Mouse (Mus musculus) intestine, postnatal 0 days (tissue): Measurements from ENCODE around the gene Aqp2. TPM values are rescaled to one million over a fixed set of nuclear protein-coding genes. Genes with fewer than 3 reads are reported as not detected.

Source experiments
- ATAC-seq: fragments of 200-750 bp; cut with Nextera tagmentation; 2 replicates; pipeline ENCODE4 v1.8.0; 2017; ENCODE audit warnings: mild to moderate bottlenecking, moderate TSS enrichment, moderate library complexity
- H3K27ac ChIP-seq: fragments of 300-500 bp; sonication (generic); 2 replicates; pipeline ENCODE4 v1.5.1; 2014; ENCODE audit warnings: mild to moderate bottlenecking, low read depth, low read length, moderate library complexity
- H3K27me3 ChIP-seq: fragments of 300-500 bp; sonication (generic); replicated peaks from 2 replicates; pipeline ENCODE4 v1.6.1; 2014; ENCODE audit warnings: low read length, mixed read lengths; ENCODE audit not compliant: control insufficient read depth, insufficient read depth
- H3K36me3 ChIP-seq: fragments of 300-500 bp; sonication (generic); 2 replicates; pipeline ENCODE4 v1.6.1; 2014; ENCODE audit warnings: mild to moderate bottlenecking, moderate library complexity; ENCODE audit not compliant: control insufficient read depth, insufficient read depth
- H3K4me1 ChIP-seq: fragments of 300-500 bp; sonication (generic); replicated peaks from 2 replicates; pipeline ENCODE4 v1.6.1; 2014; ENCODE audit warnings: antibody characterized with exemption, low read length, mixed read lengths; ENCODE audit not compliant: control insufficient read depth, insufficient read depth
- H3K4me2 ChIP-seq: fragments of 300-500 bp; sonication (generic); replicated peaks from 2 replicates; pipeline ENCODE4 v1.6.1; 2014; ENCODE audit warnings: low read depth, mild to moderate bottlenecking, moderate library complexity
- H3K4me3 ChIP-seq: fragments of 300-500 bp; sonication (generic); 2 replicates; pipeline ENCODE4 v1.5.1; 2014; ENCODE audit warnings: low read depth, low read length
- H3K9ac ChIP-seq: fragments of 300-500 bp; sonication (generic); 2 replicates; pipeline ENCODE4 v1.6.1; 2014; ENCODE audit warnings: mild to moderate bottlenecking, low read depth, low read length
- H3K9me3 ChIP-seq: fragments of 300-500 bp; sonication (generic); 2 replicates; pipeline ENCODE4 v1.6.1; 2016; ENCODE audit warnings: mixed run types; ENCODE audit not compliant: control insufficient read depth
- CTCF ChIP-seq: sonication (generic); IDR thresholded peaks from 2 replicates; pipeline ENCODE4 v1.5.1; 2016; ENCODE audit warnings: low read depth, mild to moderate bottlenecking, control low read depth, antibody characterized with exemption, moderate library complexity
- WGBS: fragments of 180-500 bp; shearing (Covaris S2); extraction: QIAGEN DNeasy Blood & Tissue Kit; methylation state at CpG from one replicate; pipeline ENCODE4 v1.1.7; 2014; 5-methylcytosine and 5-hydroxymethylcytosine counted together
- polyA plus RNA-seq: library from polyadenylated mRNA; unstranded; fragments of >200 nt; fragmentation: Nextera tagmentation; extraction: Ambion mirVana; gene quantifications from 2 replicates; pipeline ENCODE4 v1.2.1, GENCODE M21; 2015

Gene Aqp2
- polyA plus RNA-seq, 1 experiment from 2014 or later = not detected

DNA sequence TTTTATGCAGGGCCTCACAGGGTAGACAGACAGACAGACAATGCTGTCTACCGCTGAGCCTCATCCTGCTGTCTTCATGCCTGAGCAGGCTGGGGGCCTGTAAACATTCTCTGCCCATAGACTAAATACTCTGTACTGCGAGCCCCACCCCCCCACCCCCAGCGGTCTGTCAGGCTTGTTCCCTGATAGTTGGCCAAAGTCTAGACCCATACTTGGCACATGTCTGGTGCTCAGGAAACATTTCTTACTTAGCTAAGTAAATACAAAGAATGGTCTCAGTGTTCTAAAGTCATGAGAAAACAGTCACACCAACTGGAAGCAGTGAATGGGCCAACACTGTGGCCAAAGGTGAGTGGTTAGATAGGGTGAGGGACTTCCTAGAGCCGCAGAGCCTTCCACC, 11.5 kb upstream of the Aqp2 start:
- Histone ChIP-seq H3K27ac (no peak overlapping the region), H3K36me3 (no peaks in the 10 kb centered on the region), H3K9ac (no peak overlapping the region), H3K4me1 (no peaks in the 10 kb centered on the region), H3K4me3 (no peak overlapping the region), H3K9me3 (no peaks in the 10 kb centered on the region), H3K27me3 (no peaks in the 10 kb centered on the region), H3K4me2 (no peak overlapping the region)
- ATAC-seq = no peak
- TF ChIP-seq CTCF = no peak
- WGBS = 55% methylated on average over 4 of the region's 4 CpGs

DNA sequence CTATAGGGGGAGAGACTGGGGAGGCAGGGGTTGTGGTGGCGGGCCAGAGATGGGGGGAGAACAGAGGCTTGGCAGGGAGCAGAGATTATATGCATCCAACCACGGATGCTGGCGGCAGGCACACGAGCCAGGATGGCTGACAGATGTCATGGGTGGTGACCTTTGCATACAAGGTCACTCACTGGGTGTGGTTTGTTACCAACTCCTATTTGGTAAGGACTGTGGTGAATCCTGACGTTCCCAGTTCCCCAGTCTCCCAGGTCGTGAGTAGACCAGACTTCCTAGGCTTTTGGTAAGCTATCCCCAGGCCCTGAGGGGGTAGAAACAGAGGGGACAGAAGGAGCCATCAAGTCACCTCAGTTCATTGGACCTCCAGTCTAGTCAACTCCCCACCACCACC, 10.2 kb upstream of the Aqp2 start:
- TF ChIP-seq CTCF = no peak
- Histone ChIP-seq H3K4me1 (no peaks in the 10 kb centered on the region), H3K9ac (no peak overlapping the region), H3K4me3 (no peak overlapping the region), H3K4me2 (no peak overlapping the region), H3K27me3 (no peaks in the 10 kb centered on the region), H3K27ac (no peak overlapping the region), H3K36me3 (no peaks in the 10 kb centered on the region), H3K9me3 (no peaks in the 10 kb centered on the region)
- no peak for ATAC-seq
- WGBS = 66% methylated on average over 6 of the region's 6 CpGs

DNA sequence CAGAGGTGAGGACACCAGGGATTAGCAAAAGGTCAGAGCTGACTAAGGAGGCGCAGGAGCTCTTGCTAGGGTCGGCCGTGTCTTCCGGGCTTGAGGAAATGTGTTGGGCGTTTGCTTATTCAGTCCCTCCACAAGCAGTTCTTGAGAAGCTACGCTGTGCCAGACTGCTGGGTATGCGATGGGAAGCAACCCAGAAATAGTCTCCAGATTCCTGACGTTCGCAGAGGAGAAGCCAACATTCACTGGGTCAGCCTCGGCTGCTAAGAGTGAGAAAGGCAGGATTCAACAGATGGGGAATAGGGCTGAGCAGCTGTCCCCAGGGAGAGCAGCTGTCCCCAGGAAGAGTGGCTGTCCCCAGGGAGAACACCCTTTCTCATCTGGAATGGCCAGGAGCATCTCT, 9.7 kb upstream of the Aqp2 start:
- Histone ChIP-seq H3K9ac (no peak overlapping the region), H3K4me2 (no peak overlapping the region), H3K27me3 (no peaks in the 10 kb centered on the region), H3K4me1 (no peaks in the 10 kb centered on the region), H3K27ac (no peak overlapping the region), H3K9me3 (no peaks in the 10 kb centered on the region), H3K4me3 (no peak overlapping the region), H3K36me3 (no peaks in the 10 kb centered on the region)
- WGBS = 85% methylated on average over 10 of the region's 10 CpGs
- no peak for ATAC-seq
- no peak for TF ChIP-seq CTCF

DNA sequence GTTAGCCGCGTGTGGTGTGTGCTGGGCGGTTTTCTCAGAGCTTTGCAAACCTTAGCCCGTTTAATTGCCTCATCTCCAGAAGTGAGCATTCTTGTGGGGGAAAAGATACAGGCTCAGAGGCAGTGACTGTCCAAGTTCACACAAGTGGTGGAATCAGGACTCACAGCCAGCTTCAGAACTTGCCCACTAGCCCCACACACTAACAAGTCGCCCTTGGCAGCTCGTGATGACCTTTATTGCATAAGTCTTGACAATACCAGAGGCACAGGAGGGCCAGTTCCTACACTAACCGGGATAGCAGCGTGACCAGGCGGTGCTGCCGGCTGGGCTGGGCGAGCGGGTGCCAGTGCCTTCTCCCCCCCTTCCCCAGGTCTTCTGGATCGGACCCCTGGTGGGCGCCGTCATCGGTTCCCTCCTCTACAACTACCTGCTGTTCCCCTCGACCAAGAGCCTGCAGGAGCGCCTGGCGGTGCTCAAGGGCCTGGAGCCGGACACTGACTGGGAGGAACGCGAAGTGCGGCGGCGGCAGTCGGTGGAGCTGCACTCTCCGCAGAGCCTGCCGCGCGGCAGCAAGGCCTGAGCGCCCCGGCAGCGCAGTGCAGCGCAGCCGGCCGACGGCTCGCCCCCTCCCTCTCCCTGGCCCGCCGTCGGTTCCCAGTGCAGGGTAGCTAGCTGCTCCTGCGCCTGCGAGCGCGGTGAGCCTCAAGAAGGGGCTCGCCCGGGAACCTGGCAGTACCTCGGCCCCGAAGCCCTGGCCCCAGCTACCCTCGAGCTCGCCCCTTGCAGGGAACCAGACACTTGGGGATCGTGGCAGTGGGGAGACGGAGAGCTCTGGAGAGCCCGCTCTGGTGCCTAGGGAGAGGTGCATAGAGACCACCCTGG, 4.8 kb downstream of the Aqp2 start:
- WGBS = 3% methylated on average over 53 of the region's 54 CpGs
- Histone ChIP-seq H3K4me3 (peak overlapping the region; percentile 33), H3K9me3 (no peaks in the 10 kb centered on the region), H3K27ac (no peak overlapping the region), H3K4me2 (peak overlapping the region; percentile 62), H3K27me3 (peaks cover 82% of the 10 kb centered on the region), H3K9ac (no peak overlapping the region), H3K36me3 (no peaks in the 10 kb centered on the region), H3K4me1 (no peaks in the 10 kb centered on the region)
- no peak for ATAC-seq
- no peak for TF ChIP-seq CTCF

DNA sequence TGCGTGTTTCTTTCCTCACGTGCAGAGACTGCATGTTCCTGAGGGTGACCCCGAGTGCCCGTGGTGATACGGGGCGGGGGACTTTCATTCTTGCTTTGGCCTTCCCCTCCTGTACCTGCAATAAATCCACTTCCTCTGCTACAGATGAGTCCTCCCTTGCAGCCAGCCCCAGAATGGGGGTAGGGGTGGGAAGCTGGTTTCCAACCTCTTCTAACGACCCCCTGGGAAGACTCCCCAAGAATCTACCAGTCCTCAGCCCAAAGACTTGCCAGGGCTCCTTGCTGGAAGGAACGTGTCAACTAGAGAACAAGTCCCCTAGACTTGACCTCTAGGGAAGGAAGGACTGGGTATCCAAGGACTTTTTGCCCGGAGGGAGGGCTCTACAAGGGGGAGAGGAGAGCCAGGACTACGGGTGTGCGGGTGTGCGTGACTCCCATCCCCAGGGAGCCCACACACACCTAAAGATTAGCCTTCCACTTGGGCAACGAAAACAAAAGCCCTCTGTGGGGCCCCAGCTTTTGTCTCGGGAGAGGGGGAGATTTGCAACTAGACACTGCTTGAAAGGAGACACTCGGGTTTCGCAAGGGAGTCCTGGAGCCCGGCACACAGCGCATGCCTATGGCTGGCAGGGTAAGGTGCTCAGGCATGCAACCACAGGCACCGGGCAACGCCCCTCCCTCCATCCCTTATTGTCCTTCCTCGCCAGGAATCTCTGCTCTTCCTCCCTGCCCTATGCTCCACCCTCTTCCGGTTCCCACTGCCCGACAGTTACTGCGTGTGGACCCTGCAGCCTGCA, 5.8 kb downstream of the Aqp2 start:
- Histone ChIP-seq H3K27ac (no peak overlapping the region), H3K27me3 (peaks cover 88% of the 10 kb centered on the region), H3K9me3 (no peaks in the 10 kb centered on the region), H3K36me3 (no peaks in the 10 kb centered on the region), H3K9ac (no peak overlapping the region), H3K4me3 (peak overlapping the region; percentile 33), H3K4me2 (peak overlapping the region; percentile 62), H3K4me1 (no peaks in the 10 kb centered on the region)
- no peak for ATAC-seq
- under 1% methylated on average over 24 of the region's 24 CpGs for WGBS
- TF ChIP-seq CTCF = no peak

DNA sequence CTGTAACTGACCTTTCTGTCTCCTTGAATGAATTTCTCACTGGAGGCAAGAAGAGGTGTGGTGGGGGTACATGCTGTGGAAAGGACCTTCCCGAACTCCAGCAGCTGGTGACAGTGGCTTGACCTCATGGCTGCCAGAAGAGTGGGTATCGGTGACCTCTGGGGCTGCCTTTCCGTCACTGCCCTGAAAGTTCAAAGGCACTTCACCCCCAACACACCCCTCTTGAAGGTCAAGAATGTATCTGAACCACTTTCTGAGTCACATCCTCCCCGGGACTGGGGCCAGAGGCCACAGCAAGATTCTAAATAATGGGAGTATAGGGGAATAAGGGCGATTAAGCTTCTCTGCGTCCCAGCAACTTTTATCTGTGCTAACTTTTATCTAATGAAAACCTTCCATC, 6.9 kb downstream of the Aqp2 start:
- Histone ChIP-seq H3K4me3 (no peak overlapping the region), H3K27me3 (peaks cover 97% of the 10 kb centered on the region), H3K9ac (no peak overlapping the region), H3K4me1 (no peaks in the 10 kb centered on the region), H3K27ac (no peak overlapping the region), H3K4me2 (no peak overlapping the region), H3K9me3 (no peaks in the 10 kb centered on the region), H3K36me3 (no peaks in the 10 kb centered on the region)
- ATAC-seq = no peak
- no peak for TF ChIP-seq CTCF
- 69% methylated on average over 6 of the region's 6 CpGs for WGBS
